Mouse (Mus musculus) frontal cortex, adult 2 months (tissue): ENCODE data around the gene Hhat. TPM values are rescaled to one million over a fixed set of nuclear protein-coding genes. Genes with fewer than 3 reads are reported as not detected.
A peak's percentile ranks its signal among the peaks of the same experiment; 100 is the strongest.

Source experiments
- DNase-seq, 2 experiments: peaks; one replicate each; pipeline ENCODE4 v3.0.0; 2022; ENCODE audit warnings: low spot score in 1 of 2; ENCODE audit errors: extremely low spot score in 1 of 2
- polyA plus RNA-seq: library from polyadenylated mRNA; depleted of rRNA; stranded (reverse); fragments of >200 nt; gene quantifications from 2 replicates; pipeline ENCODE4 v1.2.3, GENCODE M21; 2012

The Hhat gene
- polyA plus RNA-seq, 1 experiment = 1.6 TPM

- DNase-seq = peak in 1 of 2 experiments; percentile 47
Observed at GRCm38 (mm10) chr1:192745240-192746101, 25.6 kb downstream of the Hhat start.

DNA sequence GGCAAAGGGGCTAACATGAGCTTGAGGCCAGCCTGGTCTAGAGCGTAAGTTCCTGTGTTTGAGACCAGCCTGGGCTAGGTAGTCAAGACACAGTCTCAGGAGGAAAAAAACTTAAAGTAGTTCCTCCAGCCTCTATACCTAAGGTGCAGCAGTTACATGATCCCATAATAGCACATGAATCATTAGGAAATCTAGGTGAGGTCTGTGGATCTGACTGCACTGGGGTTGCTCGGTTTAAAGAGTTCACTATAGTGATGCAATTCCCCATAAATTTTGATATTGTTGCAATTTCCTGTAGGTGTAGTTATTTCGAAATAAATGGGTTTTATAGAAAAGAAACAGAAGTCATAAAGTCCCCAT is 26.2 kb downstream of the Hhat start:
- no peak for DNase-seq

DNA sequence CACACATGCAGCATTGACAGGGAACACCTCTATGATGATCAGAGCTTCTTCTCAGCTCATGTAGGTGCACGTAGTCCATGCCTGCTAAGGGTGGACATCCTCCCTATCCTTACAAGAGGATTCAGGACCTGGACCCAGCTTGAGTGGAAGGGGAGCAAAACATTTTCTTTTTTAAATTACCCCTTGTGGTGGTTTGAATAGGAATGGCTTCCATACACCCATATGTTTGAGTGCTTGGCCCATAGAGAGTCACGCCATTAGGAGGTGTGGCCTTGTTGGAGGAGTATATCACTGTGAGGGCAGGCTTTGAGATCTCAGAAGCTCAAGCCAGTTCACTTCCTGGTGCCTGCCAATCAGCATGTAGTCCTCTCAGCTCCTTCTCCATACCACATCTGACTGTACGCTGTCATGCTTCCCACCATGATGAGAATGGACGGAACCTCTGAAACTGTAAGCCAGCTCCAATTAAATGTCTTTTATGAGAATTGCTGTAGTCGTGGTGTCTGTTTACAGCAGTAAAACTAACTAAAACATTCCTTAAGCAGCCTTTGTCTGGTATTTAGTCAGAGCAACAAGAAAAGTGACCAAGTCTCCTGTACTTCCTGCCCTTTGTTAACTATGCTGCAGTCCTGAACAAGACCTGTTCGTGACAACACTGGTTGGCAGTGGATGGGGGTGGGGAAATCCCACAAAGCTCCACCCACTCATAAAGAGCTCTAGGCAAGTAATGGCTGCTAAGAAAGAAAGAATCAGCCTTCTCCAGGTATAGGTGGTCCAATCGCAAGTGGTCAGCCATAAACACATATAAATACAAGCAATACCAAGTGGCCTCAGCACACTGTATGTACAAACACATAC is 28.4 kb downstream of the Hhat start:
- DNase-seq = no peak

- no peak for DNase-seq
Observed at GRCm38 (mm10) chr1:192741896-192742295, 29.1 kb downstream of the Hhat start.

DNA sequence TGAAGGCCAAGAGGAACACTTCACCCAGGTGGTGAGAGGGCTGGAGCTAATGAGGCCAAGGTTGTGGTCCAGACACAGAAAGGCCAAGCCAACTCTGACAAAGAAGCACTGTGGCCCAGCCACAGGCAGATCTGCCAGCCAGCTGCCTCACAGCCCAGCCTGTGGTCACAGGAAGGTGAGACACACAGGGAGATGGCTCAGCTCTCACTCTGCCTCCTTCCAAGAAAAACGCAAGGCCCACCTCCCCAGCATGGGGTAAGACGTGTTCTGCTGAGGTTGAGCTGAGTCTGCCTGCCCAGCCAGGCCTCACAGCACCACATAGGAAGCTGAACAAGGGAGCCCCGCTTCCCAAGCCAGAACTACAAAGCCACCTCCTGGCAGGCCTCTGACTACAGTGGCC is 34.5 kb downstream of the Hhat start:
- DNase-seq = no peak

DNA sequence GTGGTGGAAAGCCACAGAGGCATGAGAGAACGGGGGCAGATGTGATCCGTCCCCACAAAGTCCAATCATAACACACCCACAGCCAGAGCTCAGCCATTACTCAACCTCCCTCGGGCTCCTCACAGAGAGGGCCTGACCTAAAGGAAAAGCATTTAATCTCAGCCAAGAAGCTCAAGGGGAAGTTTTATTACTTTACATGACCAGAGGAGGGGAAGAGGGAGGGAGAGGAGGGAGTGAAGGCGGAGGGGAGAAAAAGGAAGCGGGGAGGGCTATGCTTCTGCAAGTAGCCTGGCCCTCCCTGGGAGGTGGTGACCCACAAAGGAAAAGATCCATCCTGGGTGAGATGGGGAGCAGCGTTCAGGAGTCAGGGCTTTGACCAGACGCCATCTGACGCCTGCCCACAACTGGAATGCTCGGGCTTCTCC is 35.0 kb downstream of the Hhat start:
- DNase-seq = no peak

DNA sequence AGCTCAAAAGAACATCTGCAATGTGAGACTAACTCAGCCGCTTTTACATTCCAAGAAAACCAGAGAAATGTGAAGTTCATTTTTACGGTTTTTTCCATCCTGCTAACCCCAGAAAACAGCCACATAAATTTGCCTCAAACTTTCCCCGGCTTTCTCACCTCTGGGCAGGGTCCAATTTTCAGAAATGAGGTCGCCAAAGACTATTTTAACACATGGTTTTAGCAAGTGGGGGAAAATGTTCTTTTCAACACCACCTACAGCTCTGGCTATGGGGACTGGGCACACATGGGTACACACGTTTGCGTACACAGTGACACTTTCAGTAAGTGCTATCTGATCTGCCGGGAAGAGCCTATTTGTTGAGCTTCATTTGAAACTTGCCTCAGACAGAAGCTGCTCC is 40.5 kb downstream of the Hhat start:
- DNase-seq = peak; percentile 23 to 42

DNA sequence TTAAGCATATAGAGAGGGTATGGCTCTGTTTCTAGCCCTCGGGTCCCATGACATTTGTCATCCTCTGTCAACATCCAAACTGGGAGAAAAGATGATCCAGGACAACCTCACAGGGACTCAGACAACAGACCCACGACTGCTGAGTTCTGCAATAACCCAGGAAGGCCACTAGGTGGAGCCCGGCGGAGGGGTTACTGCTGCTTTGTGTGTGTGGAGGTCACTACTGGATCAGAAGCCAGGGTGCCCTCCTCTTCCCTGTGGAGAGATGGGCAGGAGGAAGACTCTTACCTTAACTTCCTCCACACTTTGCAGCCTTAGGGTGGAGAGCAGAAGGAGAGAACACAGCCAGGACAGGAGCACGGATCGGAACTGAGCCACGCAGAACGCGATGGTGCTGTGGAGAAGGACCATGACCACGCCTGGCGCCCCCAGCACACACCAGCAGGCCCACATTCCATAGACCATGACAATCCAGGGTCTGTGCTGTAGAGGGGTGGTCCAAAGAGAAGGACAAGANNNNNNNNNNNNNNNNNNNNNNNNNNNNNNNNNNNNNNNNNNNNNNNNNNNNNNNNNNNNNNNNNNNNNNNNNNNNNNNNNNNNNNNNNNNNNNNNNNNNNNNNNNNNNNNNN is 43.9 kb downstream of the Hhat start:
- DNase-seq = peak in 1 of 2 experiments; percentile 67

- DNase-seq = peak; percentile 38 to 85
Observed at GRCm38 (mm10) chr1:192722147-192722546, 48.9 kb downstream of the Hhat start.

GRCm38 (mm10) chr1:192720156-192720555 is 50.9 kb downstream of the Hhat start:
- no peak for DNase-seq

DNA sequence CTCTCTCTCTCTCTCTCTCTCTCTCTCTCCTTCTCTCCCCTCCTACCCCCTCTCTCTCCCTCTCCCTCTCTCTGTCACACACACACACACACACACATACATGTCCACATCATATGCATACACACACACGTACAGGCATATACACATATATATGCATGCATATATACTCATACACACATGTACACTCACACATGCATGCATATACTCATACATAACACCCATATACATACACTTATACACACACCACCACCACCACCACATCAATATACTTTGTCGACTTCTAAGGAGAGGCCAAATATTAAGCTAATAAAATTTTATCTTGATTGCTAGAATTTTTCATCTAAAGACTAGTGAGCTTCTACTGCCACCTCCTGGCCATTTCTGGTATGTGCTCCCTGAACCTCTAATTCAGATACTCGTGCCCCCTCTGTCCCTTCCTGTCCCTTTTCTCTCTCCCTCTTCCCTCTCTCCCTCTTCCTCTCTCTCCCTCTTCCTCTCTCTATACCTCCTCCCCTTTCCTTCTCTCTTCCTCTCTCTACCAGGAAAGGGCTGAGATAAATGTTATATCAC is 59.2 kb downstream of the Hhat start:
- DNase-seq = peak in 1 of 2 experiments; percentile 82

- no peak for DNase-seq
Observed at GRCm38 (mm10) chr1:192700339-192701073, 70.5 kb downstream of the Hhat start.

GRCm38 (mm10) chr1:192699101-192699500 is 71.9 kb downstream of the Hhat start:
- no peak for DNase-seq

GRCm38 (mm10) chr1:192696371-192696863 is 74.6 kb downstream of the Hhat start:
- no peak for DNase-seq

DNA sequence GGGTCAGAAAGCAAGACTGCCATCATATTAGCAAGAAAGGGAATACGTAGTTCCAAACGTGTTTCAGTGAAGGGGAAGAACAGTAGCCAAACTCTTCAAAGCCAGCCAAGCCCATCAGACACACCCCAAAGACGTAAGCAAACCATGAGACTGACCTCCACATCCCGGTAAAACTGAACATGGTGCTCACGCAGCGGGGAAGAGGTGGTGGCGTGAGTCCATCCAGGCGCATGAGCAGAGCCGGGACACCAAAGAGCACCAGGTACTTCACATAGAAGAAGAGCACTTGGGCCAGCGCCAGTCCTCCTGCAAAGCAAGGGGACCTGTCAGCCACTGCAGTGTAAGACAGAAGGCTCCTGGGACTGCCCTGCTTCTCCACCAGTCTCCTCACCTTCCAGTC is 77.4 kb downstream of the Hhat start:
- DNase-seq = no peak

- DNase-seq = no peak
Observed at GRCm38 (mm10) chr1:192692982-192693381, 78.0 kb downstream of the Hhat start.

- DNase-seq = no peak
Observed at GRCm38 (mm10) chr1:192682219-192682951, 88.6 kb downstream of the Hhat start.

DNA sequence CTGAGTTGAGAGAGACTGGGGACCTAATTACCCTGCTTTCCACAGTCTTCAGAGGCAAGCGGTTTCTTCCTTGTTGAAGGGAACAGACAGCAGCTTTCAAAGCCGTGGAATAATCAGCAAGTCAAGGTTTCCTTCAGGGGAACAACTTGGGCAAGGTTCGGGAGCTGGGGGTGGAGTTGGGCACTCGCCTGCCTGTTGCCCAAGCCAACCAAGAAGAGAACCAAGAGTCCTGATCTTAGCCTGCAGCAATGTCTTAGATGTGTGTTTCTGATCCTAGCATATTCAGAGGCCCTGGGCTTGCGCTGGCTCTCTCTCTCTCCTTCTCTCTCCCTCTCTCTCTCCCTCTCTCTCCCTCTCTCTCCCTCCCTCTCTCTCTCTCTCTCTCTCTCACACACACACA is 93.8 kb downstream of the Hhat start:
- no peak for DNase-seq

DNA sequence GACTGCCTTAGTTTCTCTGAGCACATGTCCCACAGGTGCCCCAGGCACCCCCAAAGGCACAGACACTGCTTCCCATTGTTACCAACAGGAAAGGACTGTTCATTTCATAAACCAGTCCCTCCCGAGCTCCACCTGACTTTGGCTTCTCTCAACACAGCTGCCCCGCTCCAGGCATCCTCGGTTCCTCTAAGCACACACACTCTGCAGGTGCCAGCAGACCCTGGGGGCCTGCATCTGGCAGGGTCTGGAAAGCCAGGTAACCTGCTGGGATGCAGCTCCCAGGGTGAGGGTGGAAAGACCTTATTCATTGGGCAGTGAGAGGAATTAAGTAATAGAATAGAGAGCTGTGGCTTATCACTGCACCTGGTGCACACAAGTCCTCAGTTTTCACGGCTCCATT is 107.4 kb downstream of the Hhat start:
- no peak for DNase-seq
